Mouse (Mus musculus): Measurements from ENCODE around the gene Rpl36a-ps1.

The Rpl36a-ps1 gene

GRCm38 (mm10) chr14:98951626-98952290 is 42.4 kb downstream of the Rpl36a-ps1 start:
- DNase-seq = no peak

Measured in cerebellum, postnatal 36 days (tissue).